11 mouse cellular contexts compared by ENCODE assay signal in the genomic region with DNA sequence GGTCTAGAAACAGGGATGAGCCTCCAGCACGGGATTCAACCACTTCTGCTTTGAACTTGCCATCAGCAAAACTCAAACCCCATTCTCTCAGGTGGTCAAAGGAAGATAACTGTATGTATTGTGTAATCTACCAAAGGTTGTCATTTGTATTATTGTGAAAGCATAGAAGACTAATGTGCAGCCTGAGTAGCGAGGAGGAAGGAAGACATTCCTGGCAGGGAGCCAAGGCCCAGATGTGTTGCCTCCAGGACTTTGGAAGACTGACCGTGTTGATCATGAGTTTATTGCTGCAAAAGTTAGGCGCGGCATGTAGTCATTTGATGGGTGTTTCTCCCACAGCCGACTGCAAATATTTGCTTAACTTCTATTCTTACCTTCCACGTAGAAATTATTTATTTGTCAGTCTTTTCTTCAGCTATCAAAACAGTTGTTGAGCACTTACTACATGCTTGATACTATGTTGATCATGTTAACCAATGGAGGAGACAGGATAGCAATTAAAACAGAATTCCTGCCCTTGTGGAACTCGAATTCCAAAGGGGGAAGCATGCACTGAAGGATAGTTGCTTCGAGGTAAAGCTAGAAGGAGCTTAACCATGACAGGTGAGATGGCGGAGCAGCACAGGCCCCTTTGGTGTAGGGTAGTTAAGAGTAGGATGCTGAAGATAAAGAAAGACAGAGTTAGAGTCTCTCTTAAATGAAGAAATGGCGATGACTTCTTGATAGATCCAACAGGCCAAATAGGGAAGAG. TPM values are rescaled to one million over a fixed set of nuclear protein-coding genes. Genes with fewer than 3 reads are reported as not detected.
DNase-seq lines count a peak whose midpoint lies in the region; ATAC-seq and TF ChIP-seq lines count a peak whose summit lies in the region.
"Had no signal": no experiment of that assay in that cellular context is flagged by ENCODE, and none has a peak within 500 bp of the region (broad histone marks: within the 10 kb centered on the region; RNA-seq: fewer than 3 reads in every experiment).

No protein-coding gene starts in this region.

- H3K79me2 ChIP-seq in heart, adult 2 months (replicated peaks; ENCODE audit: control insufficient read depth, insufficient read depth, low read length) = no peaks in the 10 kb centered on the region

- 67% methylated on average over 11 of the region's 11 CpGs for WGBS in heart, adult 2 months
- WGBS in stomach, postnatal 0 days = 46% methylated on average over 11 of the region's 11 CpGs

- DNase-seq in heart, adult 2 months = peak; percentile 26
- DNase-seq in heart, adult 9 months (ENCODE audit: low spot score in 2 of 2) = no peak
- peak; percentile 27 for DNase-seq in urinary bladder, postnatal 25 days (ENCODE audit: low spot score)
- no peak for DNase-seq in urinary bladder, adult 2 months (ENCODE audit: low spot score)
- peak; percentile 61 to 71 for DNase-seq in kidney, postnatal 4 days
- DNase-seq in stomach, postnatal 0 days (ENCODE audit: low spot score) = peak; percentile 60
- no peak for DNase-seq in neural tube, embryonic 10.5 days (ENCODE audit: extremely low spot score, low spot score)
- no peak for DNase-seq in embryo, embryonic 9.5 days (ENCODE audit: extremely low spot score)

- H3K9me3 ChIP-seq in stomach, postnatal 0 days (ENCODE audit: control insufficient read depth, low read length) = no peaks in the 10 kb centered on the region

- no peak overlapping the region for H3K4me2 ChIP-seq in stomach, postnatal 0 days (replicated peaks; ENCODE audit: low read depth)
- H3K4me2 ChIP-seq: limb, embryonic 13.5 days had no signal

- H3K36me3 ChIP-seq in heart, adult 2 months (ENCODE audit: control insufficient read depth, insufficient read depth, low read length) = no peaks in the 10 kb centered on the region
- no peaks in the 10 kb centered on the region for H3K36me3 ChIP-seq in stomach, postnatal 0 days (ENCODE audit: control insufficient read depth, insufficient read depth, low read length)
- H3K36me3 ChIP-seq: limb, embryonic 13.5 days had no signal

- no peak for TF ChIP-seq POLR2A in heart, adult 2 months (IDR thresholded peaks at IDR 0.05; ENCODE audit: insufficient read depth, low read depth, low read length)

- H3K27me3 ChIP-seq in heart, adult 2 months (ENCODE audit: control insufficient read depth, insufficient read depth, low read length) = no peaks in the 10 kb centered on the region
- no peaks in the 10 kb centered on the region for H3K27me3 ChIP-seq in stomach, postnatal 0 days (ENCODE audit: control insufficient read depth, insufficient read depth, low read length)
- H3K27me3 ChIP-seq: CH12.LX; limb, embryonic 13.5 days had no signal

- H3K9ac ChIP-seq in heart, adult 2 months (ENCODE audit: low read depth, low read length) = no peak overlapping the region
- H3K9ac ChIP-seq in stomach, postnatal 0 days (ENCODE audit: low read length) = no peak overlapping the region
- H3K9ac ChIP-seq: limb, embryonic 13.5 days had no signal

- ATAC-seq in stomach, postnatal 0 days (ENCODE audit: low FRiP score, low TSS enrichment) = peak; percentile 68
- ATAC-seq: activated CD4-positive, CD25-positive, alpha-beta regulatory T cell, adult 4 months had no signal

- no peak overlapping the region for H3K4me3 ChIP-seq in heart, adult 2 months
- H3K4me3 ChIP-seq in stomach, postnatal 0 days (ENCODE audit: low read depth, low read length) = no peak overlapping the region
- H3K4me3 ChIP-seq: limb, embryonic 13.5 days had no signal

- no peak for TF ChIP-seq CTCF in heart, adult 2 months (IDR thresholded peaks at IDR 0.05)
- no peak for TF ChIP-seq CTCF in stomach, postnatal 0 days (IDR thresholded peaks at IDR 0.05; ENCODE audit: low read depth)

- H3K4me1 ChIP-seq in heart, adult 2 months (ENCODE audit: control insufficient read depth, insufficient read depth, low read length) = no peaks in the 10 kb centered on the region; the same call in 1 of the 2 replicates
- H3K4me1 ChIP-seq in stomach, postnatal 0 days (replicated peaks; ENCODE audit: control insufficient read depth, insufficient read depth) = no peaks in the 10 kb centered on the region
- H3K4me1 ChIP-seq: limb, embryonic 13.5 days had no signal

- intact Hi-C loops in heart, adult 2 months (cut with DNase I) = no loop called here

- H3K27ac ChIP-seq in heart, adult 2 months = no peak overlapping the region
- no peak overlapping the region for H3K27ac ChIP-seq in stomach, postnatal 0 days (replicated peaks)
- H3K27ac ChIP-seq: limb, embryonic 13.5 days had no signal

- no peak for TF ChIP-seq EP300 in heart, adult 2 months (IDR thresholded peaks at IDR 0.05; ENCODE audit: insufficient read depth, low read depth, low read length)
- no peak for TF ChIP-seq EP300 in stomach, postnatal 0 days (optimal IDR thresholded peaks at IDR 0.05)

RNA-seq across cellular contexts. Expression of gene Capza2, which starts 40.1 kb away (rescaled TPM):
- 100 to 1,000 TPM; 130 to 147 TPM for total RNA-seq in heart, adult 2 months (2021)
- polyA plus RNA-seq in heart, adult 2 months (2012; rRNA removed) = 26.9 and 64.1 TPM in 2 replicates
- polyA plus RNA-seq in urinary bladder, adult 2 months (2012; rRNA removed) = 140 and 146 TPM in 2 replicates
- 161 and 167 TPM in 2 replicates for polyA plus RNA-seq in stomach, postnatal 0 days (2015; fragmentation: Nextera tagmentation; extraction: Ambion mirVana)

Comparison
In these comparisons a context has a peak if more than half of its experiments do, and no peak if none do; other contexts are left out.
1. DNase-seq: peak in heart, adult 2 months (2 of 2), urinary bladder, postnatal 25 days (single experiment), kidney, postnatal 4 days (2 of 2) and stomach, postnatal 0 days (single experiment); none in heart, adult 9 months (0 of 2), urinary bladder, adult 2 months (single experiment), neural tube, embryonic 10.5 days (single experiment) and embryo, embryonic 9.5 days (single experiment).